ENCODE assay signal across 11 mouse cellular contexts in the genomic region with DNA sequence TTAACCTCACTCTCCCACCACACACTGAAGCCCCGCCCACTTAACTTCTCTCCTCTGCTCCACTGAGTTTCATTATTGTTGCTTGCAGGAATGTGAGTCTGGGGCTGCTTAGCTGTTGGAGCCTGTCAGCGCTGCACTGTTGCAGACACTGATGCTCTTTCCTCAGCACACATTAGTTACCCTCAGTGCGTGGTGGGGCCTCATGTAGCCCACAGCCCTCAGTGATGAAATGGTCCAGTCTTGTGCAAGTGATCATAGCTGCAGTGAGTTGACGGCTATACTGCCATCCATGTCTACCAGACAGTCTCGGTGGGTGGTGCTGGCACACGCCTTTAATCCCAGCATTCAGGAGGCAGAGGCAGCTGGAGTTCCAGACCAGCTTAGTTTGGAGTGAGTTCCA. TPM values are rescaled to one million over a fixed set of nuclear protein-coding genes. Genes with fewer than 3 reads are reported as not detected.
DNase-seq lines count a peak whose midpoint lies in the region; ATAC-seq and TF ChIP-seq lines count a peak whose summit lies in the region.
"Had no signal": no experiment of that assay in that cellular context is flagged by ENCODE, and none has a peak within 500 bp of the region (broad histone marks: within the 10 kb centered on the region; RNA-seq: fewer than 3 reads in every experiment).

No protein-coding gene starts in this region.

- DNase-seq in kidney, postnatal 36 days, result no peak
- no peak for DNase-seq in Patski (ENCODE audit: low read depth, low spot score)
- peak; percentile 46 to 58 for DNase-seq in cerebellum, adult 2 months
- no peak for DNase-seq in lung, postnatal 36 days
- no peak for DNase-seq in gastrocnemius, postnatal 25 days
- DNase-seq: spleen, adult 18-20 months; thymus, postnatal 4 days had no signal

- H3K9me3 ChIP-seq in kidney, embryonic 14.5 days (ENCODE audit: control insufficient read depth, low read length), result no peaks in the 10 kb centered on the region
- H3K9me3 ChIP-seq: heart, embryonic 15.5 days; neural tube, embryonic 12.5 days had no signal

- peak; percentile 52; the same call in 1 of the 2 replicates for ATAC-seq in kidney, embryonic 14.5 days (ENCODE audit: low FRiP score, low TSS enrichment)
- ATAC-seq in Patski, result peak; percentile 51
- ATAC-seq in granulocyte monocyte progenitor cell, adult 5-6 weeks (replicated peaks; ENCODE audit: poor library complexity, severe bottlenecking), result peak; percentile 99

- H3K27me3 ChIP-seq in kidney, embryonic 14.5 days (ENCODE audit: control insufficient read depth, insufficient read depth, low read length), result no peaks in the 10 kb centered on the region
- H3K27me3 ChIP-seq in Patski, result no peaks in the 10 kb centered on the region
- H3K27me3 ChIP-seq in cerebellum, adult 2 months (ENCODE audit: control insufficient read depth, insufficient read depth, low read length), result no peaks in the 10 kb centered on the region
- H3K27me3 ChIP-seq: heart, embryonic 15.5 days; neural tube, embryonic 12.5 days had no signal

- CTCF ChIA-PET in Patski (lab: Charles Lee), result interaction anchor here (1.9 kb wide), 1 partner anchor 14 kb away, joined by 5 read pairs; no protein-coding TSS in a partner anchor

- POLR2A ChIA-PET in Patski (lab: Charles Lee), result no interaction called here

- no peak for TF ChIP-seq POLR2A in cerebellum, adult 2 months (IDR thresholded peaks at IDR 0.05; ENCODE audit: borderline replicate concordance, insufficient read depth, low read length)

- no peak overlapping the region for H3K4me2 ChIP-seq in kidney, embryonic 14.5 days (replicated peaks; ENCODE audit: low read depth, low read length)
- H3K4me2 ChIP-seq: heart, embryonic 15.5 days; neural tube, embryonic 12.5 days had no signal

- H3K27ac ChIP-seq in kidney, embryonic 14.5 days (ENCODE audit: low read depth, low read length), result no peak overlapping the region
- H3K27ac ChIP-seq in cerebellum, adult 2 months (ENCODE audit: insufficient read depth, low read length), result no peak overlapping the region
- H3K27ac ChIP-seq: heart, embryonic 15.5 days; neural tube, embryonic 12.5 days had no signal

- in situ Hi-C loops in Patski (cut with MboI; ENCODE audit: low pct_unique_long_range_greater_than_20kb), result no loop called here

- 83% methylated on average over 6 of the region's 6 CpGs for WGBS in kidney, embryonic 14.5 days
- 15% methylated on average over 6 of the region's 6 CpGs for WGBS in cerebellum, adult 2 months

- 0 out of 2 replicates have a peak, but pooled peaks cover 4% of the 10 kb centered on the region for H3K4me1 ChIP-seq in kidney, embryonic 14.5 days (ENCODE audit: control insufficient read depth, insufficient read depth, low read length)
- peaks cover 14% of the 10 kb centered on the region for H3K4me1 ChIP-seq in cerebellum, adult 2 months (ENCODE audit: control insufficient read depth, insufficient read depth, low read length)
- H3K4me1 ChIP-seq: neural tube, embryonic 12.5 days had no signal

- no peak overlapping the region for H3K4me3 ChIP-seq in kidney, embryonic 14.5 days (ENCODE audit: low read length)
- no peak overlapping the region for H3K4me3 ChIP-seq in cerebellum, adult 2 months (replicated peaks; ENCODE audit: insufficient read depth, low read depth, low read length)
- H3K4me3 ChIP-seq: heart, embryonic 15.5 days; neural tube, embryonic 12.5 days had no signal

- no peak for TF ChIP-seq CTCF in Patski (IDR thresholded peaks at IDR 0.05)
- TF ChIP-seq CTCF in cerebellum, adult 2 months (IDR thresholded peaks at IDR 0.05; ENCODE audit: borderline replicate concordance, insufficient read depth, low read depth, low read length), result no peak

- no peak overlapping the region for H3K9ac ChIP-seq in kidney, embryonic 14.5 days (ENCODE audit: low read depth, low read length)
- H3K9ac ChIP-seq: heart, embryonic 15.5 days; neural tube, embryonic 12.5 days had no signal

- peaks cover 24% of the 10 kb centered on the region; the same call in 1 of the 2 replicates for H3K36me3 ChIP-seq in kidney, embryonic 14.5 days (ENCODE audit: control insufficient read depth, insufficient read depth, low read length)

RNA-seq across cellular contexts. Expression of gene Smc3, which starts 8.7 kb away (rescaled TPM):
- 80.2 and 83.5 TPM in 2 replicates for polyA plus RNA-seq in kidney, embryonic 14.5 days (2014; fragmentation: Nextera tagmentation; extraction: Ambion mirVana)
- 60.2 TPM for polyA plus RNA-seq in Patski (2021)
- polyA plus RNA-seq in cerebellum, adult 2 months (2012; rRNA removed), result 32.0 and 32.2 TPM in 2 replicates
- total RNA-seq in granulocyte monocyte progenitor cell, adult 5-6 weeks (2014; fragmentation: Nextera tagmentation), result 82.0 and 87.6 TPM in 2 replicates
- 135 and 145 TPM in 2 replicates for total RNA-seq in granulocyte monocyte progenitor cell, adult 5-6 weeks (2017)
- 10 to 100 TPM; 13.9 to 16.0 TPM for total RNA-seq in gastrocnemius, postnatal 25 days (2021)

RNA-seq across cellular contexts. Expression of gene Nutf2-ps1, which starts 20.1 kb away (rescaled TPM):
- polyA plus RNA-seq in kidney, embryonic 14.5 days (2014; fragmentation: Nextera tagmentation; extraction: Ambion mirVana), result 431 and 486 TPM in 2 replicates
- 123 TPM for polyA plus RNA-seq in Patski (2021)
- 17.0 and 17.3 TPM in 2 replicates for polyA plus RNA-seq in cerebellum, adult 2 months (2012; rRNA removed)
- 56.0 and 61.3 TPM in 2 replicates for total RNA-seq in granulocyte monocyte progenitor cell, adult 5-6 weeks (2014; fragmentation: Nextera tagmentation)
- 142 and 145 TPM in 2 replicates for total RNA-seq in granulocyte monocyte progenitor cell, adult 5-6 weeks (2017)
- total RNA-seq in gastrocnemius, postnatal 25 days (2021), result 10 to 100 TPM; 42.5 to 67.6 TPM

Comparison
In these comparisons a context has a peak if more than half of its experiments do, and no peak if none do; other contexts are left out.
1. DNase-seq: peak in cerebellum, adult 2 months (2 of 2); none in kidney, postnatal 36 days (0 of 2), Patski (single experiment), lung, postnatal 36 days (single experiment) and gastrocnemius, postnatal 25 days (single experiment).
2. Peak in every context shown above with its lines, with median percentiles within 50 percentile points of each other: ATAC-seq.